Mouse (Mus musculus) lung, postnatal 0 days (tissue): ENCODE data around the gene Nup188.

Source experiments
- CTCF ChIP-seq: IDR thresholded peaks from 2 replicates; pipeline ENCODE4 v1.5.1; 2016; ENCODE audit warnings: antibody characterized with exemption, mild to moderate bottlenecking
- EP300 ChIP-seq: IDR thresholded peaks from 2 replicates; pipeline ENCODE4 v1.6.1; 2016; ENCODE audit warnings: antibody characterized with exemption, mild to moderate bottlenecking, control low read depth

GRCm38 (mm10) chr2:30325296-30325695 lies 39.1 kb downstream of the Nup188 start:
- no peak for TF ChIP-seq CTCF
- no peak for TF ChIP-seq EP300
